Mouse (Mus musculus) right cerebral cortex, adult 18-20 months (tissue): ENCODE measurements around the gene Eno4.
"Not testable (repeated sequence)": the region's sequence is repeated elsewhere in the genome, so short reads cannot be mapped to it uniquely, and the experiment has no call there.

Experiments
- DNase-seq: peaks from one replicate; pipeline ENCODE4 v3.0.0; 2022; ENCODE audit warnings: mixed read lengths

Gene Eno4

DNA sequence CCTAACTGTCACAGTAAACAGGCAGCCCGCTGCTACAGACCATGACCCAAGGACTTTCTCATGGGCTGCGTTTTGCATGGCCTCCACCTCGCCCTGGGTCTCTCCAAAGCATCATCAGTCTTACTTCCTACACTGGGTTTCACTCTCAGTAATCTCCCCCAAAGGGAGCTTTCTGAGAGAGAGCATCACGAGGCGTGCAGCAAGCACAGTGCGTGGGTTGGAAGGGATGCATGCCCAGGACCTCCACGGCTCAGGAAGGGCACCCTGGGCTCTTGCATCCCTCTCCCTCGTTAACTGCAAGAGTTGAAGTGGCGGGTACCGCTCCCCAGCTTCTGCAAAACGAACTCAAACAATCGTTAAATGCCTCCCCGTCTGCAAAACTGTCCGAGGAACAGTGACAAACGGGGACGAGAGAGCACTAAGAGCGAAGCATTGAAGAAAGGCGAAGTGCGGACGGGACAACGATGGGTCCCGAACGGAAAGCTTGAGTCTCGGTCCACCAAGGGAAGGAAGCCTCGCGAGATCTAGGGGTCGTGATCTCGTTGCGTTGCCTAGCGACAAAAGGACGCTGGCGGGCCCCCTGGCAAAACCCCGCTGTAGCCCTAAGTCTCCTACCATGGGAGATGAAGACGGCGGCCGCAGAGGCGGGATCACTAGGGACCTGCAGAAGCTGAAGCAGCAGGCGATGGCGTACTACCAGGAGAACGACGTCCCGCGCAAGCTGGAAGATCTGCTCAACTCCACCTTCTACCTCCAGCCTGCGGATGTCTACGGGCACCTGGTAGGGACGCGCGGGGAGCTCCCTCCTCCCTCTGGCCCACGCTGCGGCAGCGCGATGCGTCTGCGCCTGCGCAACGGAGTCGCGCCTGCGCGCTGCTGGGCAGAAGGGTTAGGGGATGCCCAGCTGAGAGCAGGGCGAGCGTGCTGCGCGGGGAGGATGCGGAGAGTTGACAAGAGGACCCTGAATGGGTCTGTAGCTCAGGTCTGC lies at the start of gene Eno4, which contains the start of gene Hspa12a:
Eno4 (plus strand) TSS at position 585 of the 988 bp plus-strand sequence.
Hspa12a (minus strand) TSS at position 814 of the 988 bp plus-strand sequence.
- peak; percentile 95 for DNase-seq

- DNase-seq = peak; percentile 65
Measured at GRCm38 (mm10) chr19:58896216-58896615, 47.0 kb upstream of the Eno4 start.

DNA sequence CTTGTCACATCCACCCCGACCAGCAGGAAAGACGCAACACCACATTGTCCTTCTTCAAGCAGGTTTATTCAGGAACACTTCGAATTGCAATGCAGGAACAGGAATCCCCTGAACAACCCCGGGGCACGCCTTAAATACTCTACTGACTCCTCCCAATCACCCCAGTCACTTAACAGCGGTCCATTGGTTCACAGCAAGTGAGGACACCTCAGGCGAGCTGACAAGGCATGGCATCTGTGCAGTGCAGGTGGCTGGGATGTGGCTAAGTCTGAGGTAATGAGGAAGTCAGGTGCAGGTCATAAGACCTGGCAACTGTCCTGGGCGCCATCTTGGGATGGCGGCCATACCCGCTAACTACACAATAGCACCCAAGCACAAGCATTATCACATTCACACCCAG lies 42.8 kb upstream of the Eno4 start:
- not testable (repeated sequence) for DNase-seq

DNA sequence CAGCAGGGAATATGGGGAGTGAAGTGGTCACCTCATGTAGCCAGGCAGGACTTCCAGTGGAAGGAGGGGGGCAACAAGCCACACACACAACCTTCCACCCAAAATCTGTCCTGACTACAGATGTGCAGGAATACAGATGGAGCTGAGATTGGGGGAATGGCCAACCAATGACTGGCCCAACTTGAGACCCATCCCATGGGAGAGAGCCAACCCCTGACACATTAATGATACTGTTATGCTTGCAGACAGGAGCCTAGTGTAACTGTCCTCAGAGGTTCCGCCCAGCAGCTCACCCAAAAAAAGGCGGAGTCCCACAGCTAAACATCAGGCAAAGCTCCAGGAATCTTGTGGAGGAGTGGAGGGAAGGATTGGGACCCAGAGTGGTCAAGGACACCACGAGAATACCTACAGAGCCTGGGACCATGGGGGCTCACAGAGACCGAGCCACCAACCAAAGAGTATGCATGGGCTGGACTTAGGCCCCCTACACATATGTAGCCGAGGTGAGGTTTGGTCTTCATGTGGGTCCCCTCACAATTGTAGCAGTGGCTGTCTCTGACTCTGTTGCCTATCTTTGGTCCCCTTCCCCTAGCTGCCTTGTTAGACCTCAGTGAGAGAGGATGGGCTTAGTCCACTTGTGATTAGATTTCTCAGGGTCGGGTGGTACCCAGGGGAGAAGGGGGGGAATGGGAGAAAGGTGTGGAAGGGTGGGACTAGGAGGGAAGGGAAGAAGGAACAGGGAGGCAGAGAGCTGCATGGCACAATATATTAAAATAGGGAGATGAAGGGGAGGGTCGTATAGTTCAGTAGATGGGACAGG lies 39.9 kb upstream of the Eno4 start:
- no peak for DNase-seq

DNA sequence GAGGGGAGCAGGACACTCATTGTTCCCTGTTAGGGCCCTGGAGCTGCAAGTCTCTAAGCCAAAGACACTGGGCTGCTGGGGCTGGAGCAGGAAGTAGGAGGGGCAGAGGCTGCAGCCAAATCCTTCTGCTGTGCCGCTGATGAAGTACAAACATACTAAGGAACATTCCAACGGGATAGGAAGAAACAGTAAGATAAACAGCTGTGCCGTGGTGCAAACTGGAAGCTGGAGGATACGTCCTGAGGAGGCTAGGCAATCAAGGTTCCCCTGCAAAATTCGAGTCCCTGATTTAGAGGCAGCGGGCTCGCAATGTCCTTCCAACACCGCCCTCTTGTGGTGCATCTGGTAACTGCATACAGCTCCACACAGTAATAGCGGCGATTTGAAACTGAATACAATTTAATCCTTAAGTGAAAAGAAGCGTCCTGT lies 39.3 kb upstream of the Eno4 start:
- peak; percentile 78 for DNase-seq

DNA sequence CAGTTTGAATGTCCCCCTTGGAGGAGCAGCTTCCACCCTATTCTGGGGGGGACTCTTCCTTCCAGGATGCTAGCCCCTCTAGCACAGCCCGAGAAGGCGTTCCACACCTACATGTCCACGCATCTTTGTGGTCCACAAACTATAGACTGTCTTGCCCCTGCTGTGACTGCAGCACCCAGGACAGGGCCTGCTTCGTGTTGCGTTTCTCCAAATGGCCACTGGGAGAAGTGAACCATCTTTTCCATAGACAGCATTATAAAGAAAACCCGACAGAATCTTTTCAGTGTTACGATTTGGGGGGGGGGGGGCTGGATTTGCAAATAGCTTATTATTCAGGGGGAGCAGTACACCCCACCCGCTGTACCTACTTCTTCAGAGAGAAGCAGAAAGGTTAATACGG lies 36.5 kb upstream of the Eno4 start:
- no peak for DNase-seq

- DNase-seq = no peak
Measured at GRCm38 (mm10) chr19:58908018-58908417, 35.2 kb upstream of the Eno4 start.

DNA sequence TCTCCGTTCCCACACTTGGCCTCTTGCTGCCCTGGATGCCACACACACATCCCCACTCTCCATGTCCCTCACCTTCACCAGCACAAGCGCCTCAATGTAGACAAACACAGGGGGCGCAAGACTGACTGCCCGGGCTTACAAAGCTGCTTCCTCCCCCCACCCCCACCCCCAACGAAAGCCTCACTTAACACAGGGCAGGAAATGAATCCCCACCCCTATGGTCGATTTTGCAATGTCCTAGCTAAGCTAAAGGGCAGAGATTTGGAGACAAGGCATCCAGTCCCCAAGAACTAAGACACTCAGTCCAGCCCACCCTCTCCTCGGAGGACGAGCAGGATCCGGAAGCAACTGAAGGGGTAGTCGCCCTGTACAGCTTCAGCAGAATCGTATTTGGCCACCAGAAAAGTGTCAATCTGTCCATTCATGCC lies 32.3 kb upstream of the Eno4 start:
- no peak for DNase-seq

GRCm38 (mm10) chr19:58911386-58911785 lies 31.8 kb upstream of the Eno4 start:
- peak; percentile 67 for DNase-seq

- DNase-seq = no peak
Measured at GRCm38 (mm10) chr19:58913301-58913700, 29.9 kb upstream of the Eno4 start.

- no peak for DNase-seq
Measured at GRCm38 (mm10) chr19:58918597-58918996, 24.6 kb upstream of the Eno4 start.

- DNase-seq = no peak
Measured at GRCm38 (mm10) chr19:58919148-58919547, 24.1 kb upstream of the Eno4 start.

- DNase-seq = no peak
Measured at GRCm38 (mm10) chr19:58931081-58931800, 12.0 kb upstream of the Eno4 start.

GRCm38 (mm10) chr19:58933062-58933461 lies 10.2 kb upstream of the Eno4 start:
- no peak for DNase-seq

GRCm38 (mm10) chr19:58945959-58946358 lies 2.7 kb downstream of the Eno4 start:
- no peak for DNase-seq

GRCm38 (mm10) chr19:58951521-58951920 lies 8.3 kb downstream of the Eno4 start:
- no peak for DNase-seq

DNA sequence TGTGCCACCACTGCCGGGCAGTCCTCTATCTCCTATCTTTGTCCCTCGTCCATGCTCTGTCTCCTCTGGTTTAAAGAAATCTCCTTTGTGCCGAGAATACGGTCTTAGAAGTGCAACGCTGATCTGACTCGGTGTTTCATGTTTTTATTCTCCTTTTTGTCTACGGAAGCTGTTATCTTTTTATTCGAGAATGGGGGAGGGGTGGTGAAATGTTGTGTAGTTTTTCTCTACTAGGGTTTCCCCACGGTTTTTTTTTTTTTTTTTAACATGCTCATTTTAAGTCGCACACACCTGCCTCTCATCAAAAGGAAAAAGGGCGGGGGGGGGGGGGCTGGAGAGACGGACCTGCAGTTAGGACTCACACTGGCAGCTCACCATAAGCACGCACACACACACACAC lies 9.0 kb downstream of the Eno4 start:
- DNase-seq = no peak

DNA sequence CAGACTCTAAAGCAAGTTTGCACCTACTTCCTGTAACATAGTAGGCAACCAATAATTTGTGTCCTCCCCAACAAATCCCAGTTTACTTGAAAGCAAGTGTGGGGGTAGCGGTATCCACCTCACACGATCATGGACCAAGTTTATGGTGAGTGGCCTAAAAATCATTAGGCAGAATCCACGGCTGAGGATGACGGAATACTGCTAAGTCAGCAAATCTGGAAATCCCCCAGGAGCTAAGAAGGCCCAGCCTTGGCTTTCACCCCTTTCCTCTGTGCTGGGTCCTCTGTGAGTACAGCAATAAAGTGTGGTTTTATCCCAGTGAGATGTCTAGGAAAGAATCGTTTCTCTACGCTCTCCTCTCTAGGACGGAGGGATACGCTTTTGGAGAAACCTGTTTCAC lies 11.6 kb downstream of the Eno4 start:
- no peak for DNase-seq

GRCm38 (mm10) chr19:58963011-58963410 lies 19.8 kb downstream of the Eno4 start:
- no peak for DNase-seq

- DNase-seq = no peak
Measured at GRCm38 (mm10) chr19:58968731-58969506, 25.7 kb downstream of the Eno4 start.

- no peak for DNase-seq
Measured at GRCm38 (mm10) chr19:58970826-58971225, 27.6 kb downstream of the Eno4 start.

GRCm38 (mm10) chr19:58974126-58974525 lies 30.9 kb downstream of the Eno4 start:
- DNase-seq = no peak
